Mouse (Mus musculus) midbrain, embryonic 15.5 days (tissue): ENCODE measurements around the gene Zc2hc1b. TPM values are rescaled to one million over a fixed set of nuclear protein-coding genes. Genes with fewer than 3 reads are reported as not detected.

Experiments
- ATAC-seq: fragments of 200-750 bp; cut with Nextera tagmentation; replicated peaks from 2 replicates; pipeline ENCODE4 v1.8.0; 2017; ENCODE audit warnings: moderate TSS enrichment
- H3K27ac ChIP-seq: fragments of 300-500 bp; sonication (generic); 2 replicates; pipeline ENCODE4 v1.5.1; 2015; ENCODE audit warnings: mild to moderate bottlenecking, inconsistent platforms
- H3K27me3 ChIP-seq: fragments of 300-500 bp; sonication (generic); replicated peaks from 2 replicates; pipeline ENCODE4 v1.6.1; 2015; ENCODE audit warnings: inconsistent platforms
- H3K36me3 ChIP-seq: fragments of 300-500 bp; sonication (generic); replicated peaks from 2 replicates; pipeline ENCODE4 v1.6.1; 2015; ENCODE audit warnings: inconsistent platforms
- H3K4me1 ChIP-seq: fragments of 300-500 bp; sonication (generic); 2 replicates; pipeline ENCODE4 v1.6.1; 2015; ENCODE audit warnings: inconsistent platforms
- H3K4me2 ChIP-seq: fragments of 300-500 bp; sonication (generic); 2 replicates; pipeline ENCODE4 v1.6.1; 2015; ENCODE audit warnings: inconsistent platforms, mild to moderate bottlenecking, moderate library complexity
- H3K4me3 ChIP-seq: fragments of 300-500 bp; sonication (generic); 2 replicates; pipeline ENCODE4 v1.5.1; 2015; ENCODE audit warnings: mild to moderate bottlenecking, inconsistent platforms
- H3K9ac ChIP-seq: fragments of 300-500 bp; sonication (generic); 2 replicates; pipeline ENCODE4 v1.6.1; 2015; ENCODE audit warnings: mild to moderate bottlenecking, inconsistent platforms
- H3K9me3 ChIP-seq: fragments of 300-500 bp; sonication (generic); 2 replicates; pipeline ENCODE4 v1.6.1; 2016; ENCODE audit warnings: inconsistent platforms
- WGBS: fragments of 180-500 bp; shearing (Covaris S2); methylation state at CpG from one replicate; pipeline ENCODE4 v1.1.7; 2015; ENCODE audit warnings: mixed read lengths; 5-methylcytosine and 5-hydroxymethylcytosine counted together
- polyA plus RNA-seq: library from polyadenylated mRNA; unstranded; fragments of >200 nt; fragmentation: Nextera tagmentation; extraction: Ambion mirVana; gene quantifications from 2 replicates; pipeline ENCODE4 v1.2.1, GENCODE M21; 2015

The Zc2hc1b gene
- polyA plus RNA-seq, 1 experiment from 2014 or later, result not detected

DNA sequence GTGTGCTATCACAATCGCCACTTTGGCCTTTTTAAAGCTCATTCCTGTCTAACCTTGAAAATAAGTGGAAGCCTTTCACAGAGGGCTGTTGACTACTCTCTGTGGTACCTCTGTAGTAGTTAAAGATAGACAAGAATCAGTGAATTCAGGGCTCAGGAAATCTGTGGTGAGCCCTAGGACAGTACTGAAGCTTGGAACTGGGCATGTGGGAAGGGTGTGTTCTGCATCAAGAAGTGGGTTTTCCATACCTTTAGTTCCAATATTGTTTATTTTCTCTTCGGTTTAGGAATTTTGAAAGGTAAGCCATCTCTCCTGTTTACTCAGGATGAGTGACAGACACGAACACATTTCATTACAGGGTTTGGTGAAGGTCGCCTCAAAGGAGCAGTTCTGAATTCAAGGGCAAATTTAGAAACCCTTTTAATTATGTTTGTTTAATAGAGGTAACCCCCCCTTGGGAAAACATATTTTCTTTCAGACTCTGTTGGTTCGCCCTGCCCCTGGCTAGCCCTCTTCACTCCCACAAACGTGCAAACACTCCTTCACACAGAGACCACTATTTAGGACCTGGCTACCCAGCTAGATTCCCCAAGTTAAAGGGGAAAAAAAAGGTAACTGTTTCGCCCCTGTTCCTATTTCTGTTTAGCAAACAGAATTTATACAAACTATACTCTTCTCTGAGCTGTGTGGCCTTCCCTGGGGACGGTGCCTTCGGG, 70.8 kb downstream of the Zc2hc1b start:
- Histone ChIP-seq H3K4me2 (no peak overlapping the region), H3K27ac (0 out of 2 replicates have a peak overlapping the region, but pooled peaks have one; percentile 12), H3K36me3 (no peaks in the 10 kb centered on the region), H3K4me3 (no peak overlapping the region), H3K9me3 (no peaks in the 10 kb centered on the region), H3K4me1 (peaks cover 14% of the 10 kb centered on the region), H3K27me3 (no peaks in the 10 kb centered on the region), H3K9ac (no peak overlapping the region)
- WGBS, result 61% methylated on average over 9 of the region's 9 CpGs
- no peak for ATAC-seq

DNA sequence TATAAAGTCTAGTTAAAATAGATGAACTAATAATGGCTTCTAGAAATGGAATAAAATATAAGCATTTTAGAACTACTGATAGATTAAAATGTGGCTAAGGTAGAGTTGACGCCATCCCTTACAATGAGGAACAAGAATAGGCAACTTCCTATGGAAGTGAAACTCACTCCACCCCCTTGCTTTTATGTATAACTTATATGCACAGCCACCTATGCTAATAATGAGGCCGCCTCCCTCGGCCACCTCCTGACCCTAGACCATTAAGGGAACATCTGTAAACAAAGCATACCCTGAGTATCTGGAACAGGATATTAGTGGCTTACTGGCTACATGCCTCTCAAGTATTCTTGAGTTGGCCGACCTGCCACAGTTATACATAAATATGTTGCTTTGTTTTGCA, 74.0 kb downstream of the Zc2hc1b start:
- no peaks in the 10 kb centered on the region for H3K36me3 ChIP-seq
- H3K4me2 ChIP-seq, result no peak overlapping the region
- no peaks in the 10 kb centered on the region for H3K27me3 ChIP-seq
- H3K4me3 ChIP-seq, result no peak overlapping the region
- peaks cover 14% of the 10 kb centered on the region for H3K4me1 ChIP-seq
- H3K9me3 ChIP-seq, result no peaks in the 10 kb centered on the region
- H3K9ac ChIP-seq, result no peak overlapping the region
- WGBS, result 85% methylated on average over 4 of the region's 4 CpGs
- no peak for ATAC-seq
- H3K27ac ChIP-seq, result no peak overlapping the region

DNA sequence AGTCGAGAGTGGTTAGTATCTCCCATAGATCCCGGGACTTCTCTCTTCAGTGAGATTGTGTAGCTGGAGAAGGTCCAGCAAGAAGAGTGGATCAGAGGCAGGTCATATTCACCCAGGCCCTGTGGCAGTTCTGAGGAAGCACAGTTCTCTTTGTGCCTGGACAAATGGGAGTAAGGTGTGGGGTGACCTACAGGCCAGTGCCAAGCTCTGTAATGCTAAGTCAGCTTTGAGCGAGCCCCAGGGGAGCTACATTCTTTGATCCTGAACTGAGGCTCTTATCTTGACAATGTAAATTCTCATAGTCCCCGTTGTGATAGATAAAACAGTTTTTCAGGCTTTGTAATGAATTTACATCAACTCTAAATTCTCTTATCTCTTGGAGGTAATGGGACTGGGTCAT, 75.5 kb downstream of the Zc2hc1b start:
- no peak for ATAC-seq
- Histone ChIP-seq H3K9me3 (no peaks in the 10 kb centered on the region), H3K4me3 (no peak overlapping the region), H3K36me3 (no peaks in the 10 kb centered on the region), H3K27ac (no peak overlapping the region), H3K4me1 (0 out of 2 replicates have a peak, but pooled peaks cover under 1% of the 10 kb centered on the region), H3K4me2 (no peak overlapping the region), H3K27me3 (no peaks in the 10 kb centered on the region), H3K9ac (no peak overlapping the region)
- WGBS, result 70% methylated on average over 4 of the region's 4 CpGs

DNA sequence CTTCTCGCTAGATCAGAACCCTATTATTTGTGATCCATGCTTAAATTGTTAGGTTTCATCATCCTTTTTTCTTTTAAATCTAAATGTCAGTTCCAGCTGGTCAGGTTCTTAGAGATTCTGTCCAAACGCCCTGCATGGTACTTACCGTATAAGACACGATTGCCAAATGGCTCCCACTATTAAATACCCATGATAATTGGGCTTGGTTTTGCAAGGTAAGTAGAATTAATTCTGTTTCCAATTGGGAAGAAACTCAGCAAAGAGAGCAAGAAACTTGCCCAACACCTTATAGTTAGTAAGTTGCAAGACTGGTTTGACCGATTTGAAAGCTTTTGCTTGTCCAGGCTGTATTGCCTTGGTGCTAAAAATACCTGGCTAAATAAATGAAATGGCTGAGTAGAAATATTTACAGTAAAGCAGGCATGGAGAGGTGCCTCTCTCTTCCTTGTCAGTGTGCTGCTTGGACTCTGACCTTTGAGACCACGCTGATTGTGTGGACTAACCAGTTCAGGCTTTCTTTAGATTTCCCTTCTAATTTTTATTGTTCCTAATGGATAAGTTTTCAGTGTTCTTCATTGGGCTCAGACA, 77.7 kb downstream of the Zc2hc1b start:
- H3K27me3 ChIP-seq, result no peaks in the 10 kb centered on the region
- no peaks in the 10 kb centered on the region for H3K36me3 ChIP-seq
- no peaks in the 10 kb centered on the region for H3K4me1 ChIP-seq
- 79% methylated on average over 6 of the region's 6 CpGs for WGBS
- ATAC-seq, result no peak
- H3K9ac ChIP-seq, result no peak overlapping the region
- no peak overlapping the region for H3K4me3 ChIP-seq
- no peak overlapping the region for H3K27ac ChIP-seq
- H3K4me2 ChIP-seq, result no peak overlapping the region
- H3K9me3 ChIP-seq, result no peaks in the 10 kb centered on the region

Other genes with a start within 250 kb of the Zc2hc1b start
- gene Stx11, start 213.7 kb downstream of the Zc2hc1b start, polyA plus RNA-seq, result 1.4 and 1.7 TPM in 2 replicates
- gene Sf3b5, start 172.7 kb downstream of the Zc2hc1b start, polyA plus RNA-seq, result 21.6 and 21.9 TPM in 2 replicates
- 34.7 and 36.2 TPM in 2 replicates for gene Plagl1, start 117.5 kb downstream of the Zc2hc1b start, polyA plus RNA-seq
- 30.9 and 33.7 TPM in 2 replicates for gene Ltv1, start 15.1 kb upstream of the Zc2hc1b start, polyA plus RNA-seq